Mouse (Mus musculus) adrenal gland, postnatal 14 days (tissue): ENCODE measurements around the gene Gm3486. TPM values are rescaled to one million over a fixed set of nuclear protein-coding genes. Genes with fewer than 3 reads are reported as not detected.
"Not testable (repeated sequence)": the region's sequence is repeated elsewhere in the genome, so short reads cannot be mapped to it uniquely, and the experiment has no call there.

ENCODE experiments used
- DNase-seq: peaks from one replicate; pipeline ENCODE4 v3.0.0; 2021; ENCODE audit warnings: mixed read lengths
- long read RNA-seq, 2 experiments: library from polyadenylated mRNA; stranded (forward); transcript quantifications; one replicate each; pipeline ENCODE4 v2.0.0; 2021
- total RNA-seq: library from RNA; stranded (reverse); gene quantifications from 2 replicates; pipeline ENCODE4 v1.2.3, GENCODE M21; 2021

The Gm3486 gene
- total RNA-seq: not detected in 2 replicates
- long read RNA-seq, experiment 1: 0 reads
- long read RNA-seq, experiment 2: 0 reads

DNA sequence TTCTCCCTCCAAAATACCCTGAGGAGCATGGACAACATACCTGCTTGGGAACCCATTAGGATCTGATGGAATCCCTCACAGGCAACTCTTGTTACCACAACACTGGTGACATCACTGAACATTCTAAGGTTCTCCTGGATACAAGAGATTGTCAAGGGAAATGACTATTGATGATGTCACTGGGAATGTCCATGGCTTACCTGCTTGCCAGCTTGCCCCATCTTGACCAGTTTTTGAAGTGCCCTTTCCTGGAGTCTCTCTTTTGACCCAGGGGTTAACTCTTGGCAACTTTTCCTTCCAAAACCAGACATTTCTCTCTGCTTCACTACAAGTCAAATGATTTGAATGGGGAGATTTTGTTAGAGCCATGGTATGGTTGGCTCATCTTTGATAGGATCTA, at the start of gene Gm3486:
TSS of gene Gm3486 (minus strand) at position 101 of the 400 bp plus-strand sequence.
- DNase-seq: not testable (repeated sequence)

DNA sequence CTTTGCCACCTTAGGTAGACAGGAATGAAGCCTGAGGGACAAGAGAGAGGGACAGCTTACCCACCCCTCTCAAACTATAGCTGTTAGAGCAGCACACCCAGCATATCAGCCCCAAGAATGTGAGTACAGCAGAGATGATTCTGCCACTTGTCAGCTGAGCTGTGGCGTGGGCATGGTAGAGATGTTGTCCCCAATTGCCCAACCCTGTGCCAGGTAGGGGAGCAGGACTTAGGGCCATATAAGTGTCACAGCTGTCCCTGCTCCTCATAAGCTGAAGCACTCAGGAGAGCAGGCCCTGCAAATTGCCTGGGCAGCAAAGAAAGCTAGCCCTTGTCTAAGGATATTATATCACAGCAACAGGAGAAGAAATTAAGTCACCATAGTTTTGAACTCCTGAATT, 35.4 kb upstream of the Gm3486 start:
- DNase-seq: not testable (repeated sequence)

DNA sequence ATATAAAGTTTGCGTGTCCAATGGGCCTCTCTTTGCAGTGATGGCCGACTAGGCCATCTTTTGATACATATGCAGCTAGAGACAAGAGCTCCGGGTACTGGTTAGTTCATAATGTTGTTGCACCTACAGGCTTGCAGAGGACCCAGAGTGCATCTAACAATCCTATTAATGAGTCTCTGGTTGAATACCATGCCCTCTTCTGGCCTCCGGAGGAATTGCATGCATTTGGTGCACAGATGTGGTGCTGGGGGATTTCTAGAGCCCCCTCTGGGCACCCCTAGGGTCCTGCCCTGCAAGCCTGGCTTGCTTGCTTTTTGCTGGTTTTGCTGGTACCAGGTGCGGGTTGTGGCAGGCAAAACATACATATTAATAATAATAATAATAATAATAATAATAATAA, 31.4 kb upstream of the Gm3486 start:
- DNase-seq: peak; percentile 5

DNA sequence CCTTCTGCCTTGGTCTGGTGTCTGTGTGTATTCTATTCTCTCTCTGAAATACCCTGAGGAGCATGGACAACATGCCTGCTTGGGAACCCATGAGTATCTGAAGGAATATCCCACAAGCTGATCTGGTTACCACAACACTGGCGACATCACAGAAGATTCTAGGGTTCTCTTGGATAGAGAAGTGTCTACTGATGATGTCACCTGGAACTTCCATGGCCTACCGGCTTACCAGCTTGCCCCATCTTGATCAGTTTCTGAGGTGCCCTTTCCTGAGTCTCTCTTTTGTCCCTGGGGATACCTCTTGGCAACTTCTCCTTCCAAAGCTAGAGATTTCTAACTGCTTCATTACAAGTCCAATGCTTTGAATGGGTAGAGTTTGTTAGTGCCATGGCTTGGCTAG, 35.9 kb downstream of the Gm3486 start, which contains the start of gene Gm7954:
TSS of gene Gm7954 (minus strand) at position 101 of the 400 bp plus-strand sequence.
- not testable (repeated sequence) for DNase-seq

Other genes with a start within 250 kb of the Gm3486 start
- gene Gm2832, start 210.7 kb downstream of the Gm3486 start, total RNA-seq: not detected in 2 replicates
- gene Gm5798, start 140.9 kb downstream of the Gm3486 start, total RNA-seq: not detected in 2 replicates
- gene Gm7945, start 103.1 kb downstream of the Gm3486 start, total RNA-seq: not detected in 2 replicates
- gene Gm6482, start 81.2 kb downstream of the Gm3486 start, total RNA-seq: not detected in 2 replicates
- gene Gm7954, start 36.0 kb downstream of the Gm3486 start, total RNA-seq: not detected in 2 replicates
- gene Gm7970, start 66.1 kb upstream of the Gm3486 start, total RNA-seq: not detected in 2 replicates
- not detected in 2 replicates for gene 1700049E17Rik2, start 83.7 kb upstream of the Gm3486 start, total RNA-seq
- not detected in 2 replicates for gene Gm3072, start 135.1 kb upstream of the Gm3486 start, total RNA-seq
- gene Gm3676, start 157.0 kb upstream of the Gm3486 start, total RNA-seq: not detected in 2 replicates
- gene Gm8068, start 212.4 kb upstream of the Gm3486 start, total RNA-seq: not detected in 2 replicates